Mouse (Mus musculus): ENCODE data around the gene Armc9. TPM values are rescaled to one million over a fixed set of nuclear protein-coding genes. Genes with fewer than 3 reads are reported as not detected.

Armc9 gene
- total RNA-seq, 2 experiments from 2014 or later: 3.5 to 3.7 TPM

DNA sequence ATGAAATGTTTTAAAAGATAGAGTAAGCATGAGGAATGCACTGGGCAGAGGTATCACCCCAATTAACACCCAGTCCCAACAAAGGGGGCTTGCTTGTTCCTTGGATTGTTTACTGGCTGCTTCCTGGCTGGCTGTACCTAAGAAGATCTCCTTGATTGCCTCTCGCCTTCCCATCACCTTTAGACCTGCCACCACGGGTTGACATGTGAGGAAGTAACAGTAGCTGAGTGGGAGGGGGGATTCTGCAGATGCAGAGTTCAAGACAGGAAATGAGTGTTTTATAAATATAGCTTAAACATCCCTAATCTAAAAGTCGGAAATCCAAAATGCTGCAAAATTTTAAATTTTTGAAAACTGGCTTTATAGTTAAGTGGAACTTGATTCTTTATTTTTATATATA lies 110.5 kb downstream of the Armc9 start:
- DNase-seq: no peak
- intact Hi-C loops (cut with DNase I): no loop called here

DNA sequence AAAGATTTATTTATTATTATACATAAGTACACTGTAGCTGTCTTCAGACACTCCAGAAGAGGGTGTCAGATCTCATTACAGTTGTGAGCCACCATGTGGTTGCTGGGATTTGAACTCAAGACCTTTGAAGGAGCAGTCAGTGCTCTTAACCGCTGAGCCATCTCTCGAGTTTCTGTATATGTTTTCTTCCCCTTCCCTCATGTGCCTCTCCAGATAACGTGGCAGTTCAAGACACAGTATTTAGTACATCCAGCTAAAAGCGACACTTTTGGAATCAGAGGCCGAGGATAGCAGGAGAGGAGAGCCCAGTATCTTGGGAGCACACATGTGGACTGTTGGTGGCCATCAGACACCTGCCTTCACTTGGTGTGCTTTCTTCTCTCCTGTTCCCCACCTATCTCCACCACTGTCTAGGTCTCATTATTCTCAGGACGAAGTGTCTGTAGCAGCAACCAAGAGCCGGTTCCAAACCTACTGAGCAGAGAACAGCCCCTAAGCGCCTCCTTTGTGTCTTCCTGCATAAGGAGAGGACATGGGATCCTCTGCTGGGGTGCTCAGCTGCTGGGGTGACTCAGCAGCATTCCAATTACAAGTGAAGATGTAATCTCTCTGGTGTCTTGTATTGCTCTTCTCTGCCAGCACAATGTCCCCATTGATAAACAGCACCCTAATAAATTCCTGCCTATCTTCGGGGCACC lies 114.1 kb downstream of the Armc9 start:
- DNase-seq: no peak
- intact Hi-C loops (cut with DNase I): no loop called here

DNA sequence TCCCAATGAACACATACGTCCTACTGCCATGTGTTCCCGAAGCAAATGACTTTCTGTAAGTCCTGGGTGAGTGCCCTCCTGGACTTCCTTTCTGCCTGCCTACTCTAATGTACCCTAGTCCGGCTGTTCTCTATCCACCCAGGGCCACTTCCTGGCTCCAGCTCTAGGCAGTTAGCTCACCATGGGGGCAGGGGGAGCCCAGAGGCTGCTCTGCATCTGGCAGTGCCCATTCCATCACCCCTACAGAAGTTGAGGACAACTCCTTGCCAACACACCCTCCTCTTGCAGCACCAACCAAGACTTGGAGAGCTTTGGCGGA lies 114.6 kb downstream of the Armc9 start:
- DNase-seq: no peak
- intact Hi-C loops (cut with DNase I): no loop called here

DNA sequence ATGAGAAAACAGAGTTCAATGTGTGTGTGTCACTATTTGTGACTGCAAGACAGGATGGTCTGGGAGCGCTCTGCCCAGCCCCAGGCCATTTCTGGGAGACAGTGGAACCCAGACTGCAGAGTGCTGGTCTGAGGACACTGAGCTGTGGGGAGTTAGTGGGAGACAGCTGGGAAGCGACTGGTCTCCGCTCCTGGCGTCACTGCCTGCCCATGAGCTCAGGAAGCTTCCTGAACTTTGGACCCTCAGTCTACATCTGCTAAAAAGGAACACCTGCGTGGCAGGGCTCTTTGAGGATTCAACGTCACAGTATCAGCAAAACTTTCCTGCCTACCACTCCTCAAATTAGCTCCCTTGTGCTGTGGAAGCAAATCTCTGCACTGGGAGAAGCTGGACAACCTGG lies 117.1 kb downstream of the Armc9 start:
- intact Hi-C loops (cut with DNase I): no loop called here
- DNase-seq: no peak

DNA sequence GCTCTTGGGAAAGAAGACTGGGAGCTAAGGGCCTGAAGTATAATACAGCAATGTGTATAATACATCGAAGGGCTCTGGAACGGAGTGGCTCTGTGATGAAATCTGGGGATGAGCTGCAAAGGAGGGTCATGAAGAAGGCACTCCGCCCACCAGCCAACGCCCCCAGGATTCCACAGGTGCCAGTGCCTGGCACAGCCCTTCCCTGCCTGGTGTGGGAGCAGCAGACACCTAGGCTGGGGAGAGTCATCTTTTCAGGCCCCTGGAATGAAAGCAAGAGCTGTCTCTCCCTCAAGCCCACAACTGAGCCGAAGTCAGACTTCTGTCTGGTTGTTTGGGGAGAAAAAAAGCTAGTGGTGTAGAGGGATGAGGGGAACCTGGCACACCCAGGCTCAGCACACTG lies 122.5 kb downstream of the Armc9 start:
- no peak for DNase-seq
- intact Hi-C loops (cut with DNase I): no loop called here

DNA sequence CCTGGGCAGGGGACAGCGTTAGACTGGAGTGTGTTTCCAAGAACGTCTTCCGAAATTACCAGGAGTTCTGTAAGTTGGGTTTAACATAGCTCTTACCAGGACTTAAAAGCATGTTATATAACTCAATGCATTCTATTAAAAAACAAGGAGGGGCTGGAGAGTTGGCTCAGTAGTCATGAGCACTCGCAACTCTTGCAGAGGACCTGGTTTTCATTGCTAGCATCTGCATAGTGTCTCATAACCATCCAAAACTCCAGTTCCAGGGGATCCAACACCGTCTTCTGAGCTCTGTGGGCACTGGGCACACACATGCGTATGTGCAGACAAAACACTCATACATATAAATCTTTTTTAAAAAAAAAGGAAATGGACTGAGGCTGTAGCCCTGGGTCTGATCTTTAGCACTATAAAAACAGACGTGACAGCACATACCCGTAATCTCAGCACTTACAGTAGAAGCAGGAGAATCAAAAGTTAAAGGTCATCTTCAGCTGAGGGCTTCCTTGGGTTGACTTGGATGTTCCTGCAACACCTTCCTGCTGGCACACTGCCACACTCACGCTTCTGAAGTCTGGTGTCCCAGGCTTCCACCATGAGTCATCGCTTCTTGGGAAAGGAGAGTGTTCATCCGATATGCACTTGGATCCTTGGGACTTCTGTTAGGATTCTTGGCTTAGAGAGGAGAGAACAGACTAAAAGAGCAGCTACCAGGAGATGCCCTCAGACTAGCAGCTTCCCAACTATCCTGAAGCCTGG lies 127.4 kb downstream of the Armc9 start:
- no peak for DNase-seq
- intact Hi-C loops (cut with DNase I): no loop called here

DNA sequence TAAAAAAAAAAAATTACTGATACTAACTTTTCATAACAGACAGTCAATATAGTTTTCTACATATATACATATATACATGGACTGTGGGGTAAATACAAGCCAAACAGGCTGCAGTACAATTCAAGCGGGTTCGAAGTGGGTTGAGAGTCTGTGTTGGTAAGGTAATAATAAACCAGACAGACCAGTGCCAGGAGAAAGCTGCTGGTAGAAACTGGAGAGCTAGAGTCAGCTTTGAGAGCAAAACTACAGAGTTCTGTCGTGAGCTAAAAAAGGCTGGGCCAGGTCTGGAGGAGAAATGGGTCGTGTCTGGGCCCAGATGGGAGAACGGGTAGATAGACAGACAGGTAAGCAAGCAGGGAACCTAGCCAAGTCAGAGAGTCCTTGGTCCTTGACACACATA lies 129.5 kb downstream of the Armc9 start:
- DNase-seq: no peak
- intact Hi-C loops (cut with DNase I): no loop called here

DNA sequence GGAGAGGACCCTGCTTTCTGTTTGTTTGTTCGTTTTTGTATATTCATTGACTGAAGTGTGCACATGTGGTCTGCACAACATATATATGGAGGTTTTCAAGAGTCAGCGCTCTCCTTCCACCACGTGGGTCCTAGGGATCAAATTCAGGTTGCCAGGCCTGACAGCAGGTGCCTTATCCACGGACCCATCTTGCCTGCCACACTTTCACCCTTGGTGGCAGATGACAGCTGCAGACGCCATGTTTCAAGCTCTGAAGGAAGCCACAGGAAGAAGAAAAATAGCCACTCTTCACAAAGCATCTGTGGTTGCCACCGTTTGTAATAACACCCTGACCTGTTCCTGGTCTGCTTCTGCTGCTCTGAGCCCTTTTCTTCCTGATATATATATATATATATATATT lies 130.7 kb downstream of the Armc9 start:
- no peak for DNase-seq
- intact Hi-C loops (cut with DNase I): no loop called here

DNA sequence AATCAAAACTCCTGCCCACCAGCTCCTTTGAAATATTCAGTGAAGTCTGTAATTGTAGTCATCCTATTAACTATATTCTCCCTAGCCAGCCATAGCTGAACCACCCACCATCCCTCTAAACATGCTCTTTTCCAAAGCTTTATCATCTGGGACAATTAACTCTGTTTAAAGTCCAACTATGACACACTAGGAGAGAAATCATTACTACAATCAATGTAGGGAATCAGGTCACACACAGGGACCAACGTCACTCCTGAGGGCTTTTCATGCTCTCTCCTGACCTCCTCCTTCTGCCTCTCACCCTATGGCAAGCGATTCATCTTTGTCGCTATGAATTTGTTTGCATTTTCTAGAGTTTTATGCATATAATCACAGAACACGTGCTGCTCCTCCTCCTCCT lies 132.9 kb downstream of the Armc9 start:
- DNase-seq: no peak
- intact Hi-C loops (cut with DNase I): no loop called here

DNA sequence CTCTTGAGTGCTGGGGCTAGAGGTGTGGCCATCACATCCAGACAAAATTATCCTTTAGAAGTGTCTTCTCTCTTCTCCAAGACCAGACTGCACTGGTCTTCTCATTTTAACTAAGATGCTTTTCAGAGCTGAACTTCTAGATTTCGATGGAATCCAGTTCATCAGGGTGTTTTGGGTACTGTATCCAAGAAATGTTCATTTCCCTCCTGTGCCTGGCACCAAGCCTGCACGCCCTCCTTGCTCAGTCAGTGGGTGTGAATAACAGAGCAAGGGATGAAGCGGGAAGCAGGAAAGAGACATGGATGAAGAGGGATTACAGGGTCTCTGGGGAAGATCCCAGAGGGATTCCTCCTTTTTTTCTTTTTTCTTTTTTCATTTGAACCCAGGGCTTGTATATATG lies 135.9 kb downstream of the Armc9 start:
- DNase-seq: no peak
- intact Hi-C loops (cut with DNase I): no loop called here

DNA sequence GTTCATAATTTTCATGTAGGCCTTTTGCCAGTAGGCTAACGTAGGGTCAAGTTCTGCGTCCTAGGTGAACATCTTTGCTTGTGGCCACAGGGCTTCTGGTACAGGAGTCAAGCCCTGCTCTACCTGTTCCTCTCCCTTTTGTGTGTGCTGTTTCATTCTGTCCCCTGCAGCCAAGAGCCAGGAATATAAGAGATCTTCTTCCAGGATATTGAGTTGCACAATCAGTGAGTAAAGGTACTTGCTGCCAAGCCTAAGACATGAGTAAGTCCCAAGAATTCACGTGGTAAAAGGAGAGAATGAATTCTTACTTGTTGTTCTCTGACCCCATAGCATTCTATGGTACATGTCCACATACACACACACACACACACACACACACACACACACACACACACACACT lies 138.5 kb downstream of the Armc9 start:
- intact Hi-C loops (cut with DNase I): no loop called here
- DNase-seq: no peak

DNA sequence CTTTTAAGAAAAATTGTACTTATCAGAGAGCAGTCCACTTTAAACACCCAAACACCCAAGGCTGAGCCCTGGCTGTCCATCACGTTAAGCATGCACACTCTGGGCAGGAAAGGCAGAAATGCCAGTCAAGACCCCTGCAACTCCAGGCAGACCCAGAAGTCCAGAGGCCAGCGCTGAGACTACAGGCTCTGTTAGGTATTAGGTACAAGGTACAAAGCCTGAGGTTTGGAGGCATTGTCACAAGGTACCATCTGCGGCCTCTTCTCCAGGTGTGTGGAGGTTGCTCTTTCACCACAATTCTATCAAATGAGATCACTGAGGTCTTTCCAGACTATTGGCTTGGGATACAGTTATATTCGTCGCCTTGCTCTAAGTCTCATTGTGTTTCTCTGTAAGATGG lies 139.3 kb downstream of the Armc9 start:
- DNase-seq: no peak
- intact Hi-C loops (cut with DNase I): no loop called here

DNA sequence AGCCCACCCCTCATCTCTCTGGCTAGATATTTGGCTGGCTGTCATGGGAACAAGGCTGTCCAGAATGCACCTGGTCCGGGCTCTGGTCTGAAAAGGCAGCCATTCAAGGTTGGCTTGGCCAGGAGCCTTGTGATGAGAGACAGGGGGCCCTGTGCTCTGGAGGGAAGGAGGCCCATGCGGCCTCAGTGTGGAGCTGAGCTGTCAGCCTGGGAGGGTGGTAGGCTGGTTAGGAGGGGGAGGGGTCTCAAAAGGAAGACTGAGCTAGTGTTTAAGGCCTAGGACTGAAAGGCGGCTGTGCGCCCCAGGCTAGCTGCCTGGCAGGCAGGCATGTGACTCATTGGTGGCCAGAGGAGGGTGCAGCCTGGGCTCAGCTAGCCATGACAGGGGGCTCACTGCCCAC lies 139.9 kb downstream of the Armc9 start:
- DNase-seq: no peak
- intact Hi-C loops (cut with DNase I): no loop called here

DNA sequence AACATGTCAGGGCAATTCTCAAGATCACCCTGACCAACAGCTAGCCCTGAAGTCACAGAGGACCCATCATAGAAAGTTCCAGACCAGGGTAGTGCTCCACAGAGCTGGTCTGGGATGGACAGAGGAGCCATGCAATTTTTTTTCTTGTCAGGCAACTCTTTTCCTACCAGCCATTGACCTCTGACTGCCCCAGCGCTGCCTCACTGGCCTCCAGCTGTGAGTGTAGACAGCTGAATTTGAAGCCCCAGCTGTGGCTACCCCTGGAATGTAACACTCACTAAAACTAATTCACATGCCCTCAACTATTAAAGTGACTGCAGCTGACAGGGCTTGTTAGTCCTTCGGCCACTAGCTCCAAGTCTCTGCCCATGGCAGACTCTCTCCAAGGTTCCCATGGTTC lies 145.5 kb downstream of the Armc9 start:
- DNase-seq: no peak
- intact Hi-C loops (cut with DNase I): no loop called here

DNA sequence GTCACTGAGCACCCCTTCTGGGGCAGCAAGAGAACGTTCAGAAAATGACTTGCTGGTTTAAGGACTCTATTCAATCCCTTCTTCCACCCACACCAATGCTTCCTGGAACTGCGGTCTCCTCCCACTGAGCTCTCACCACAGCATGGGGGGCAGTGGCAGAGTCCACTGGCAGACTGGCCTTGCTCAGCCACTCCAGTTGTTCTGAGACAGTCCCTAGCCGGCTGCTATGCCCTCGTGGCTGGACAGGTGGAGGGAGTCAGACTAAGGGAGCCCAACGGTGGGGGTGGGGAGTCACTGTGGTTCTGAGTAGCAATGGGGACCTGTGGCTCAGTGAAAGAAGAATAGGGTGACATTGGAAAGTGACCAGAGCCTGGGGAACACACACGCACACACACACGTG lies 146.2 kb downstream of the Armc9 start:
- intact Hi-C loops (cut with DNase I): no loop called here
- DNase-seq: no peak

DNA sequence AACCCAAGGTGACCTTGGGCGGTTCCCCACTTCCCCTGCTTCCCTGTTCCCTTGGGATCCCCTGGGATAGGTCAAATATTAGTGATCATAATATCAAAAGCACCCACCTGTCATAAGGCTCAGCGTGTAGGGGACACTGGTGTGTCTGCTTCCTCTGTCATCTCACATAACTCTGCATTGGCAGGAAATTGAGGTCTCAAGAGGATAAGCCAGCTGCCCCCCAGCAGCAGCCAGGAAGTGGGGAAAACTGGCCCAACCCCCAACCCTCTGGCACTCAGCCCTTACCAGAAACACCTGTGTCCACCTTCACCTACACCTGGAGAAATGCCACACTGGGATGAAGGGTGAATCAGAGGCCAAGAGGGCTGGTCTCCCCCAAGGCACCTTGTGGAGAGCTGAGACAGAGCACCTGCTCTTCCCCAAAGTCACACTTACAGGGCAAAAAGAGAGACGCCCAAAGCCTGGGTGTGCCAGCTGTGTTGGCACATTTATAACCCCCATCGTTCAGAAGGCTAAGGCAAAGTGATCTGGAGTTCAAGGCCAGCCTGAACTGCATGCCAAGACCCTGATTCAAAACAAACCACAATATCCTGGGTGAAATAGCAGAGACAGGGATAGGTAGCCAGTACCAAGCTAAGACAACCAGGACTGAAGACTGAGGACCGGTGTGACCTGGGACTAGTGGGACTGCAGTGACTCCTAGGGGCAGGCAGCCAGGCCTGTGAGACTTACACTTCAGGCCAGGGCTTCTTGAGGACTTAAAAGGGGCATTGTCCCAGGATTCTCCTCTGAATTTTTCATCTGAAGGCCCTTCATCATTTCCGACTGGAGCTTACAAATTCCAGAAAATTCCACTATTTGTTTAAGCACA lies 146.9 kb downstream of the Armc9 start:
- intact Hi-C loops (cut with DNase I): no loop called here
- no peak for DNase-seq

DNA sequence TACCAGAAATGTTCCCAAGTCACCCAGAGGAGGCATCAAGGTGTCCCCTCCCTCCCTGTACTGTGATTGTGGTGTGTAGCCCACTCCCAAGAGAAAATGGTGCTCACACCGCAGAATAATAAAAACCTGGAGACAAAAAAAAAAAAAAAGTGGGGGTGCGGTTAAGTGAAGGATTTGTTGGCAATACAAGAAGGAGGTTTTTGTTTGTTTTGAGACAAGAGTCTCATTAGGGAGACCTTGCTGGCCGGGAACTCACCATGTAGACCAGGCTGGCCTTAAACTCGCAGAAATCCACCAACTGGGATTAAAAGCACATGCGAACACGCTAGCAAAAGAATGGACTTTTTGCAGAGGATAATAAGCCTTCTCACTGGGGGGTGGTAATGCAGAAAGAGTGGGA lies 148.0 kb downstream of the Armc9 start, which contains the start of gene B3gnt7:
Gene B3gnt7, plus strand, starts transcription at position 301 of the 400 bp plus-strand sequence.
- no peak for DNase-seq
- intact Hi-C loops (cut with DNase I): no loop called here

DNA sequence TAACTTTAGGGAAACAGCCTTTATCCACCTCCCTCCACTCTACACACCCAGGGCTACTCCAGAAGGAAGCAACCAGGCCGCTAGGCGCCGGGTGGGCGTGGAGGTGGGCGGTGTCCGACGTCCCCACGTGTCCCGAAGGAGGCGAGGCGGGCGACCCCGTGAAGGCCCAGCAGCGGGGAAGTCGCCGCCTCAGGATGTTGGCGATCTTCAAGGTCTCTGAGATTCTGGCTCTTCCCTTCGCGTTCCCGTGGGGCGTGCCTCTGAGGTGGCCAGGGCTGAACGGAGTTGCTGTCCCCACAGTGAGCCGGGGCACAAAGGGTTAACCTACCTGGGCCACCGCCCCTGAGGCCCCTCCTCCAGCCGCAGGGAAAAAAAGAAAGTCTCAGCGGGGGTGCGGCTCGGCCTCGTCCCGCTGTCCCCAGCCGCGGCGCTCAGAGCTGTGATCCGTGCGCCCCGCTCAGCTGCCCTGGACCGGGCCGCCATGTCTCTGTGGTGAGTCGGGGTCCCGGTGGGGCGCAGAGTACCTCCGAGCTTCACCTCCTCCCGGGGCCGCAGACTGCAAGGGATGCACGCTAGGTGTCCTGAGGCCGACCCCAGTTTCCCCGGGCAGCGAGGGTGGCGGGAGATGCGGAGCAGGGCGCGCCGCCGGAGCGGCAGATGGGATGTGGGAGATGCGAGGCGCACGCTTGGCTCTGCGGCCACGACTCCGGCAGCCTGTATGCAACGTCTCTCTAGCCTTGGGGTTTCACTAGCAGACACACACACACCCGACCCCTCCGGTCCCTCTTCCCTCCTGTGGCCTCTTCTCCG lies 148.7 kb downstream of the Armc9 start:
- intact Hi-C loops (cut with DNase I): no loop called here
- DNase-seq: peak; percentile 34 to 41

DNA sequence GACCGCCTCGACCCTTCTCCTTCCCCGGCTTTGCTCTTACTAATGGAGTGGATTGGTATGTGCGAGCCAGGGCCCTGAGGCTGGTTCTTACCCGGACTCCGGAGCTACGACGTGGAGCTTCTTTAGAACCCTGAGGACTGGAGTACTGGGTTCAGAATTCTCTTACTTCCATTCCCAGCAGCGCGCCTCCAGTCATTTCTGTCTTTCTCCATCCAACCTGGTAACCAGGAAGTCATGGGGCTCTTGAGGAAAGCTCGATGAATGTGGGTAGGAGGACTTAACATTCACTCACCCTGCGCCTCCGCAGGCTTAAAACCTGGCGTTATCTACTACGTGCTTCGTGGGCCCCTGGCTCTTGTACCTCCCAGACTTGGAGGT lies 149.3 kb downstream of the Armc9 start:
- intact Hi-C loops (cut with DNase I): no loop called here
- DNase-seq: no peak

DNA sequence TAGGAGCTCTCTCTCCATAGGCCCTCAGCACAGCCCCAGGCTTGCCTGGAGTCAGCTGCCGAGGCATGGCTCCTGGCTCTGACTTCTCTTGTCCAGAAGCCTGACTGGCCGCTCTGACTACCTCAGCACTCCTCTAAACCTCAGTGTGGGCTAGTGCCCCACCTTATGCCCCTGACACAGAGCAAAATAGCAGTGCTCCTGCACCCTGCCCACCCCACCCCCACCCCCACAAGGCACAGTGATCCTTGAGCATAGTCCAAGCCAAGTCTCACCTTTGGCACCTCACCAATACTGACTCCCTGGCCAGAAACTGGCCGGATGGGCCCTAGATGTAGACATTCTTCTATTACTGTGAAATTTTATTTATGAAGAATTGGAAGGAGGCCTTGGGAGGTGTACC lies 152.1 kb downstream of the Armc9 start:
- intact Hi-C loops (cut with DNase I): no loop called here

DNA sequence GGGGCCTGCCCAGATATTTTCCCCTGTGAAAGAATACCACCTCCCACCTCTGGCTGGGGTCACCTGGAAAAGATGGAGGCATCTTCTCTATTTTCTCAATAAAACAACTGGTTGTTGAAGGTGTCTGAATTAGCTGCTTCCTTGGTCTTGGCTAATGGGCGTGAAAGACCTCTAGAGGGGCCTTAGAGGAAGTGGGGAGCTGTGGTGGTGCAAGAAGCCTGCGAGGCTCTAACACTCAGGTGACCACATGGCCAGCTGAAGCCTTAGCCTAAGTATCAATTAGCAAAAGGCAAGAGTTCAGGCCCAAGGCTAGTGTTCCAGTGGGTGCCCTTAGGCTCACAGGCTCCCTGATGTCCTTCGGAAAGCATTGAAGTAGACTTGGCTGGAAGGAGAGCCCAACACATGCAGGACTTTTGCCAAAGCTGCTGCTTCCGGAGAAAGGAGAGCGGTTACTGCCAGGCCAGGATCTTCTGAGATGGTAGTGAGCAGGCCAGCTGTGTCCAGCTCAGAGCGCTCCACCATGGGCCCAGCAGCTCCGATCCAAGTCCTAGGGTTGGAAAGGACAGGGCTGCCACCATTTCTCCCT lies 152.7 kb downstream of the Armc9 start:
- DNase-seq: no peak
- intact Hi-C loops (cut with DNase I): no loop called here

More for the DNA sequence above, 152.1 kb downstream of the Armc9 start:
- no peak for DNase-seq

All from heart, postnatal 36 days (tissue).